Mouse (Mus musculus): ENCODE measurements around the gene Frmd5. TPM values are rescaled to one million over a fixed set of nuclear protein-coding genes. Genes with fewer than 3 reads are reported as not detected.
A peak's percentile ranks its signal among the peaks of the same experiment; 100 is the strongest.

Gene Frmd5
- total RNA-seq, 2 experiments from 2014 or later, result 202 to 231 TPM

- intact Hi-C loops (cut with DNase I), result no loop called here
- DNase-seq, result no peak
Measured at GRCm38 (mm10) chr2:121776219-121776618, 30.7 kb downstream of the Frmd5 start.

- intact Hi-C loops (cut with DNase I), result no loop called here
- no peak for DNase-seq
Measured at GRCm38 (mm10) chr2:121764851-121765250, 42.0 kb downstream of the Frmd5 start.

GRCm38 (mm10) chr2:121761861-121762260, 45.0 kb downstream of the Frmd5 start:
- intact Hi-C loops (cut with DNase I), result no loop called here

GRCm38 (mm10) chr2:121761281-121761795, 45.5 kb downstream of the Frmd5 start:
- no peak for DNase-seq
- intact Hi-C loops (cut with DNase I), result no loop called here

More at GRCm38 (mm10) chr2:121761861-121762260, 45.0 kb downstream of the Frmd5 start:
- no peak for DNase-seq

GRCm38 (mm10) chr2:121760646-121761045, 46.2 kb downstream of the Frmd5 start:
- intact Hi-C loops (cut with DNase I), result no loop called here
- peak; percentile 3 for DNase-seq

- no peak for DNase-seq
- intact Hi-C loops (cut with DNase I), result no loop called here
Measured at GRCm38 (mm10) chr2:121758258-121758657, 48.6 kb downstream of the Frmd5 start.

GRCm38 (mm10) chr2:121756336-121756735, 50.6 kb downstream of the Frmd5 start:
- intact Hi-C loops (cut with DNase I), result no loop called here
- DNase-seq, result no peak

- DNase-seq, result no peak
- intact Hi-C loops (cut with DNase I), result no loop called here
Measured at GRCm38 (mm10) chr2:121755056-121755455, 51.8 kb downstream of the Frmd5 start.

GRCm38 (mm10) chr2:121750121-121750520, 56.8 kb downstream of the Frmd5 start:
- intact Hi-C loops (cut with DNase I), result no loop called here
- no peak for DNase-seq

GRCm38 (mm10) chr2:121741151-121741550, 65.7 kb downstream of the Frmd5 start:
- intact Hi-C loops (cut with DNase I), result no loop called here
- DNase-seq, result no peak

GRCm38 (mm10) chr2:121739410-121739809, 67.5 kb downstream of the Frmd5 start:
- no peak for DNase-seq
- intact Hi-C loops (cut with DNase I), result no loop called here

- intact Hi-C loops (cut with DNase I), result no loop called here
Measured at GRCm38 (mm10) chr2:121733426-121733825, 73.5 kb downstream of the Frmd5 start.

GRCm38 (mm10) chr2:121730486-121730885, 76.4 kb downstream of the Frmd5 start:
- DNase-seq, result no peak
- intact Hi-C loops (cut with DNase I), result no loop called here

More at GRCm38 (mm10) chr2:121733426-121733825, 73.5 kb downstream of the Frmd5 start:
- DNase-seq, result no peak

GRCm38 (mm10) chr2:121728907-121729575, 77.8 kb downstream of the Frmd5 start:
- intact Hi-C loops (cut with DNase I), result no loop called here
- DNase-seq, result no peak

GRCm38 (mm10) chr2:121724866-121725265, 82.0 kb downstream of the Frmd5 start:
- intact Hi-C loops (cut with DNase I), result no loop called here
- DNase-seq, result no peak

- no peak for DNase-seq
- intact Hi-C loops (cut with DNase I), result no loop called here
Measured at GRCm38 (mm10) chr2:121723796-121724195, 83.1 kb downstream of the Frmd5 start.

GRCm38 (mm10) chr2:121719000-121719399, 87.9 kb downstream of the Frmd5 start:
- intact Hi-C loops (cut with DNase I), result no loop called here

GRCm38 (mm10) chr2:121717133-121717532, 89.8 kb downstream of the Frmd5 start:
- intact Hi-C loops (cut with DNase I), result no loop called here
- no peak for DNase-seq

More at GRCm38 (mm10) chr2:121719000-121719399, 87.9 kb downstream of the Frmd5 start:
- DNase-seq, result no peak

GRCm38 (mm10) chr2:121713567-121713966, 93.3 kb downstream of the Frmd5 start:
- no peak for DNase-seq
- intact Hi-C loops (cut with DNase I), result no loop called here

GRCm38 (mm10) chr2:121711748-121712384, 95.0 kb downstream of the Frmd5 start:
- intact Hi-C loops (cut with DNase I), result no loop called here

GRCm38 (mm10) chr2:121709096-121709495, 97.8 kb downstream of the Frmd5 start:
- intact Hi-C loops (cut with DNase I), result no loop called here
- DNase-seq, result no peak

More at GRCm38 (mm10) chr2:121711748-121712384, 95.0 kb downstream of the Frmd5 start:
- no peak for DNase-seq

- intact Hi-C loops (cut with DNase I), result no loop called here
- DNase-seq, result no peak
Measured at GRCm38 (mm10) chr2:121707461-121707860, 99.4 kb downstream of the Frmd5 start.

All from heart, postnatal 14 days (tissue).